Mouse (Mus musculus) small intestine, adult 2 months (tissue): ENCODE measurements around the gene Hist1h2ah.

Source experiments
- CTCF ChIP-seq: fragments of 200-500 bp; IDR thresholded peaks from 2 replicates; pipeline ENCODE4 v1.5.1; 2012; ENCODE audit warnings: low read depth, mild to moderate bottlenecking, control low read depth, inconsistent platforms, low read length, moderate library complexity, mixed read lengths; ENCODE audit not compliant: insufficient replicate concordance, insufficient read length; ENCODE audit errors: extremely low read depth
- POLR2A ChIP-seq: fragments of 200-500 bp; IDR thresholded peaks from 2 replicates; pipeline ENCODE4 v1.6.1; 2012; ENCODE audit warnings: low read depth, mild to moderate bottlenecking, control low read depth, inconsistent platforms, low read length, moderate library complexity

- no peak for TF ChIP-seq CTCF
- TF ChIP-seq POLR2A: no peak
Measured at GRCm38 (mm10) chr13:22033741-22034442, 1.5 kb downstream of the Hist1h2ah start.
